Mouse (Mus musculus): ENCODE data around the gene Sp3. TPM values are rescaled to one million over a fixed set of nuclear protein-coding genes. Genes with fewer than 3 reads are reported as not detected.

Gene Sp3
- polyA plus RNA-seq, 1 experiment = 8.4 TPM

- Histone ChIP-seq H3K4me3 (no peak overlapping the region), H3K27me3 (ENCODE audit: control insufficient read depth, insufficient read depth, insufficient read length) (peaks cover 5% of the 10 kb centered on the region), H3K79me2 (ENCODE audit: control insufficient read depth, insufficient read depth) (no peaks in the 10 kb centered on the region), H3K4me2 (ENCODE audit: low read depth) (no peak overlapping the region), H3K36me3 (ENCODE audit: control insufficient read depth, insufficient read depth) (no peaks in the 10 kb centered on the region), H3ac (ENCODE audit: control insufficient read depth, insufficient read length) (no peak overlapping the region)
- no peak for TF ChIP-seq E2F4 (IDR thresholded peaks at IDR 0.05; ENCODE audit: insufficient read depth)
- TF ChIP-seq TCF3 (IDR thresholded peaks at IDR 0.05; ENCODE audit: insufficient read length, low read depth) = no peak
- no peak for TF ChIP-seq CEBPB (IDR thresholded peaks at IDR 0.05; ENCODE audit: insufficient read depth, poor library complexity, severe bottlenecking)
- TF ChIP-seq POLR2AphosphoS2 (IDR thresholded peaks at IDR 0.05; ENCODE audit: insufficient read length, low read depth) = no peak
- TF ChIP-seq REST (IDR thresholded peaks at IDR 0.05; ENCODE audit: insufficient read depth, insufficient read length) = no peak
- no peak for TF ChIP-seq TCF12 (IDR thresholded peaks at IDR 0.05; ENCODE audit: insufficient read depth, poor library complexity, severe bottlenecking)
- TF ChIP-seq POLR2A (IDR thresholded peaks at IDR 0.05; ENCODE audit: insufficient read length, low read depth) = no peak
- no peak for TF ChIP-seq MAX (IDR thresholded peaks at IDR 0.05; ENCODE audit: low read depth)
- TF ChIP-seq SRF (IDR thresholded peaks at IDR 0.05; ENCODE audit: control insufficient read depth, insufficient read length, low read depth) = no peak
- no peak for TF ChIP-seq MYOG (IDR thresholded peaks at IDR 0.05; ENCODE audit: control insufficient read depth in 1 of 3, insufficient read depth in 1 of 3, insufficient read length in 2 of 3, low read depth in 2 of 3)
Measured at GRCm38 (mm10) chr2:72913458-72913760, 66.8 kb downstream of the Sp3 start.

DNA sequence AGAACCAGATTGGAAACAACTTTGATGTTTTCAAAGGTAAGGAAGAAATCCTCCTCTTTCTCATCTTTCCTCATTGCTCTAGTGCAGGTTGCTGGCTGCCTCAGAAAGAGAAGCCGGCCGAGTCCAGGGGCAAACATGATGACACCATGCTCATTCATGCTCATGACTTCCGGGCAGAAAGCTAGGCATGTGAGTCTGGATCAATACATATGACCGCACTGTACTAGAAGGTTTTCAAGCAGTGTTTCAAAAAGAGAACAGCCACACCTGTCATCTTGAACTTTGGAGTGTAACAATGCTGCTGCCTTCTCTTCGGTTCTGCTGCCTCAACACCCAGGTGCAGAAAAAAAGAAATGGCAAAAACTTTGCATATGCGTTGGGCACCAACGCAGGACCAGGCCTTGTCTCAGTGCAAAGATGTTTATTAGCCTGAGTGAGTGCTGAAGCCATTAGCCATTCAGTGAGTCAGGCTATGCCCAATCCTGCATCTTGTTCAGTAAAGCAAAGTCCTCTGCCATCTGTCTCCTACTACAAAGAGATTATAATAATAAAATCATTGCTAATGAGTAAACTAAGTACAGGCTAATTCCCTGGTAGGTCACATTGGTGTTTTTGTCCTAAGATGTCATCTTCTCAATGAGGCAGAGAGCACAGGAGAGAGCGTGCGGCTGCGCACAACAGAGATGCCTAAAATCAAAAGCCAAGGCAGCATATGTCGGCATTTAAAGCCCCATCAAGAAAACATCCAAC, 67.4 kb downstream of the Sp3 start:
- no peaks in the 10 kb centered on the region for H3K79me2 ChIP-seq (ENCODE audit: control insufficient read depth, insufficient read depth)
- no peak overlapping the region for H3ac ChIP-seq (ENCODE audit: control insufficient read depth, insufficient read length)
- H3K4me2 ChIP-seq (ENCODE audit: low read depth) = no peak overlapping the region
- TF ChIP-seq MYOG (IDR thresholded peaks at IDR 0.05; ENCODE audit: control insufficient read depth in 1 of 3, insufficient read depth in 1 of 3, insufficient read length in 2 of 3, low read depth in 2 of 3) (no peak), REST (IDR thresholded peaks at IDR 0.05; ENCODE audit: insufficient read depth, insufficient read length) (no peak), CEBPB (IDR thresholded peaks at IDR 0.05; ENCODE audit: insufficient read depth, poor library complexity, severe bottlenecking) (no peak), MYOD1 (IDR thresholded peaks at IDR 0.05; ENCODE audit: control insufficient read depth in 1 of 3, insufficient read length in 2 of 3, low read depth in 2 of 3) (no peak), E2F4 (IDR thresholded peaks at IDR 0.05; ENCODE audit: insufficient read depth) (no peak), USF1 (IDR thresholded peaks at IDR 0.05; ENCODE audit: low read depth) (no peak), POLR2A (IDR thresholded peaks at IDR 0.05; ENCODE audit: insufficient read length, low read depth) (no peak), TCF3 (IDR thresholded peaks at IDR 0.05; ENCODE audit: insufficient read length, low read depth) (no peak), TCF12 (IDR thresholded peaks at IDR 0.05; ENCODE audit: insufficient read depth, poor library complexity, severe bottlenecking) (no peak), MAX (IDR thresholded peaks at IDR 0.05; ENCODE audit: low read depth) (no peak), POLR2AphosphoS2 (IDR thresholded peaks at IDR 0.05; ENCODE audit: insufficient read length, low read depth) (no peak)
- H3K4me3 ChIP-seq = no peak overlapping the region
- peaks cover 5% of the 10 kb centered on the region for H3K27me3 ChIP-seq (ENCODE audit: control insufficient read depth, insufficient read depth, insufficient read length)
- no peaks in the 10 kb centered on the region for H3K36me3 ChIP-seq (ENCODE audit: control insufficient read depth, insufficient read depth)

- Histone ChIP-seq H3K36me3 (ENCODE audit: control insufficient read depth, insufficient read depth) (no peaks in the 10 kb centered on the region), H3K4me3 (no peak overlapping the region), H3K4me2 (ENCODE audit: low read depth) (no peak overlapping the region), H3K79me2 (ENCODE audit: control insufficient read depth, insufficient read depth) (no peaks in the 10 kb centered on the region), H3K27me3 (ENCODE audit: control insufficient read depth, insufficient read depth, insufficient read length) (no peaks in the 10 kb centered on the region), H3ac (ENCODE audit: control insufficient read depth, insufficient read length) (no peak overlapping the region)
- TF ChIP-seq MYOG (IDR thresholded peaks at IDR 0.05; ENCODE audit: control insufficient read depth in 1 of 3, insufficient read depth in 1 of 3, insufficient read length in 2 of 3, low read depth in 2 of 3) = no peak
- no peak for TF ChIP-seq SRF (IDR thresholded peaks at IDR 0.05; ENCODE audit: control insufficient read depth, insufficient read length, low read depth)
- peak in 1 of 3 experiments; percentile 20 for TF ChIP-seq MYOD1 (IDR thresholded peaks at IDR 0.05; ENCODE audit: control insufficient read depth in 1 of 3, insufficient read length in 2 of 3, low read depth in 2 of 3)
Measured at GRCm38 (mm10) chr2:72911527-72911926, 68.7 kb downstream of the Sp3 start.

GRCm38 (mm10) chr2:72909046-72909445, 71.2 kb downstream of the Sp3 start:
- Histone ChIP-seq H3K4me3 (no peak overlapping the region), H3K36me3 (ENCODE audit: control insufficient read depth, insufficient read depth) (no peaks in the 10 kb centered on the region), H3K27me3 (ENCODE audit: control insufficient read depth, insufficient read depth, insufficient read length) (no peaks in the 10 kb centered on the region), H3ac (ENCODE audit: control insufficient read depth, insufficient read length) (no peak overlapping the region), H3K4me2 (ENCODE audit: low read depth) (no peak overlapping the region), H3K79me2 (ENCODE audit: control insufficient read depth, insufficient read depth) (no peaks in the 10 kb centered on the region)
- TF ChIP-seq REST (IDR thresholded peaks at IDR 0.05; ENCODE audit: insufficient read depth, insufficient read length) (no peak), TCF3 (IDR thresholded peaks at IDR 0.05; ENCODE audit: insufficient read length, low read depth) (no peak), POLR2AphosphoS2 (IDR thresholded peaks at IDR 0.05; ENCODE audit: insufficient read length, low read depth) (no peak), MAX (IDR thresholded peaks at IDR 0.05; ENCODE audit: low read depth) (no peak), SRF (IDR thresholded peaks at IDR 0.05; ENCODE audit: control insufficient read depth, insufficient read length, low read depth) (no peak), TCF12 (IDR thresholded peaks at IDR 0.05; ENCODE audit: insufficient read depth, poor library complexity, severe bottlenecking) (no peak), POLR2A (IDR thresholded peaks at IDR 0.05; ENCODE audit: insufficient read length, low read depth) (no peak), MYOD1 (IDR thresholded peaks at IDR 0.05; ENCODE audit: control insufficient read depth in 1 of 3, insufficient read length in 2 of 3, low read depth in 2 of 3) (no peak)

- no peak overlapping the region for H3ac ChIP-seq (ENCODE audit: control insufficient read depth, insufficient read length)
- no peak for TF ChIP-seq CEBPB (IDR thresholded peaks at IDR 0.05; ENCODE audit: insufficient read depth, poor library complexity, severe bottlenecking)
- TF ChIP-seq TCF3 (IDR thresholded peaks at IDR 0.05; ENCODE audit: insufficient read length, low read depth) = no peak
- no peak for TF ChIP-seq SRF (IDR thresholded peaks at IDR 0.05; ENCODE audit: control insufficient read depth, insufficient read length, low read depth)
- TF ChIP-seq MAX (IDR thresholded peaks at IDR 0.05; ENCODE audit: low read depth) = no peak
- TF ChIP-seq MYOG (IDR thresholded peaks at IDR 0.05; ENCODE audit: control insufficient read depth in 1 of 3, insufficient read depth in 1 of 3, insufficient read length in 2 of 3, low read depth in 2 of 3) = no peak
- no peak for TF ChIP-seq REST (IDR thresholded peaks at IDR 0.05; ENCODE audit: insufficient read depth, insufficient read length)
- no peak for TF ChIP-seq MYOD1 (IDR thresholded peaks at IDR 0.05; ENCODE audit: control insufficient read depth in 1 of 3, insufficient read length in 2 of 3, low read depth in 2 of 3)
- no peak for TF ChIP-seq E2F4 (IDR thresholded peaks at IDR 0.05; ENCODE audit: insufficient read depth)
- TF ChIP-seq POLR2A (IDR thresholded peaks at IDR 0.05; ENCODE audit: insufficient read length, low read depth) = no peak
- no peak for TF ChIP-seq TCF12 (IDR thresholded peaks at IDR 0.05; ENCODE audit: insufficient read depth, poor library complexity, severe bottlenecking)
- TF ChIP-seq POLR2AphosphoS2 (IDR thresholded peaks at IDR 0.05; ENCODE audit: insufficient read length, low read depth) = no peak
- no peak for TF ChIP-seq USF1 (IDR thresholded peaks at IDR 0.05; ENCODE audit: low read depth)
- H3K79me2 ChIP-seq (ENCODE audit: control insufficient read depth, insufficient read depth) = no peaks in the 10 kb centered on the region
- no peak overlapping the region for H3K4me2 ChIP-seq (ENCODE audit: low read depth)
- H3K27me3 ChIP-seq (ENCODE audit: control insufficient read depth, insufficient read depth, insufficient read length) = no peaks in the 10 kb centered on the region
- H3K36me3 ChIP-seq (ENCODE audit: control insufficient read depth, insufficient read depth) = no peaks in the 10 kb centered on the region
- H3K4me3 ChIP-seq = no peak overlapping the region
Measured at GRCm38 (mm10) chr2:72908191-72908910, 71.9 kb downstream of the Sp3 start.
